Mouse (Mus musculus): ENCODE data around the gene Aff3.

Gene Aff3

GRCm38 (mm10) chr1:38664777-38665176, at the start of gene Aff3:
Gene Aff3 (minus strand): TSS chr1:38664955.
- no peak for DNase-seq

GRCm38 (mm10) chr1:38700646-38701045, 35.9 kb upstream of the Aff3 start:
- no peak for DNase-seq

GRCm38 (mm10) chr1:38699244-38699643, 34.5 kb upstream of the Aff3 start:
- DNase-seq: no peak

GRCm38 (mm10) chr1:38695812-38696681, 31.3 kb upstream of the Aff3 start:
- DNase-seq: peak; percentile 69

GRCm38 (mm10) chr1:38695089-38695811, 30.5 kb upstream of the Aff3 start:
- DNase-seq: no peak

GRCm38 (mm10) chr1:38694142-38694541, 29.4 kb upstream of the Aff3 start:
- no peak for DNase-seq

- no peak for DNase-seq
These were observed 25.7 kb upstream of the Aff3 start for GRCm38 (mm10) chr1:38690471-38690870.

- no peak for DNase-seq
These were observed 23.5 kb upstream of the Aff3 start for GRCm38 (mm10) chr1:38688216-38688615.

GRCm38 (mm10) chr1:38685706-38686105, 21.0 kb upstream of the Aff3 start:
- no peak for DNase-seq

- no peak for DNase-seq
These were observed 18.5 kb upstream of the Aff3 start for GRCm38 (mm10) chr1:38683158-38683721.

GRCm38 (mm10) chr1:38679890-38680289, 15.1 kb upstream of the Aff3 start:
- DNase-seq: no peak

- no peak for DNase-seq
These were observed 7.0 kb upstream of the Aff3 start for GRCm38 (mm10) chr1:38671756-38672155.

- DNase-seq: no peak
These were observed 6.3 kb upstream of the Aff3 start for GRCm38 (mm10) chr1:38671019-38671418.

GRCm38 (mm10) chr1:38668327-38668726, 3.6 kb upstream of the Aff3 start:
- no peak for DNase-seq

GRCm38 (mm10) chr1:38667892-38668291, 3.1 kb upstream of the Aff3 start:
- DNase-seq: no peak

GRCm38 (mm10) chr1:38666766-38667118, 2.0 kb upstream of the Aff3 start:
- no peak for DNase-seq

- DNase-seq: no peak
These were observed 1.5 kb upstream of the Aff3 start for GRCm38 (mm10) chr1:38666111-38666765.

GRCm38 (mm10) chr1:38665611-38666010, 856 bp upstream of the Aff3 start:
- no peak for DNase-seq

- DNase-seq: no peak
These were observed 494 bp downstream of the Aff3 start for GRCm38 (mm10) chr1:38664261-38664660.

GRCm38 (mm10) chr1:38662616-38663193, 2.0 kb downstream of the Aff3 start:
- DNase-seq: no peak

GRCm38 (mm10) chr1:38658933-38659553, 5.7 kb downstream of the Aff3 start:
- no peak for DNase-seq

GRCm38 (mm10) chr1:38658376-38658775, 6.4 kb downstream of the Aff3 start:
- no peak for DNase-seq
